Mouse (Mus musculus): ENCODE measurements at regions not wholly inside any gene's neighbourhood (a gene's known extent, or its start where the extent isn't known, plus 50 kb on each side); places are given as distances from the start of the nearest gene placed in this dataset.
A peak's percentile ranks its signal among the peaks of the same experiment; 100 is the strongest.

GRCm38 (mm10) chr8:76309200-76309599 is 590.0 kb upstream of the Nr3c2 start:
- peak; percentile 8 for DNase-seq (ENCODE audit: low read depth, low spot score)

DNA sequence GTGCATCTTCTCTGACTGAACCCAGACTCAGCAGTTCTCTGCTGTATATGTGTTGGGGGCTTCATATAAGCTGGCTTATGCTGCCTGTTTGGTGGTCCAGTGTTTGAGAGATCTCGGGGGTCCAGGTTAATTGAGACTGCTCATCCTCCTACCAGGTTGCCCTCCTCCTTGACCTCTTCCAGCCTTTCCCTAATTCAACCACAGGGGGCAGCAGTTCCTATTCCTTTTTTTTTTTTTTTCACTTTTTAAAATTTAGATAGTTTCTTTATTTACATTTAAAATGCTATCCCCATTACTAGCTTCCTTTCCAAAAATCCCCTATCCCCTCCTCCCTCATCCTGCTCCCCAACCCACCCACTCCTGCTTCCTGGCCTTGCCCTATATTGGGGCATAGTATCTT is 570.7 kb upstream of the Nr3c2 start:
- no peak for DNase-seq (ENCODE audit: low read depth, low spot score)

GRCm38 (mm10) chr8:76343072-76343471 is 556.2 kb upstream of the Nr3c2 start:
- DNase-seq (ENCODE audit: low read depth, low spot score) = no peak

DNA sequence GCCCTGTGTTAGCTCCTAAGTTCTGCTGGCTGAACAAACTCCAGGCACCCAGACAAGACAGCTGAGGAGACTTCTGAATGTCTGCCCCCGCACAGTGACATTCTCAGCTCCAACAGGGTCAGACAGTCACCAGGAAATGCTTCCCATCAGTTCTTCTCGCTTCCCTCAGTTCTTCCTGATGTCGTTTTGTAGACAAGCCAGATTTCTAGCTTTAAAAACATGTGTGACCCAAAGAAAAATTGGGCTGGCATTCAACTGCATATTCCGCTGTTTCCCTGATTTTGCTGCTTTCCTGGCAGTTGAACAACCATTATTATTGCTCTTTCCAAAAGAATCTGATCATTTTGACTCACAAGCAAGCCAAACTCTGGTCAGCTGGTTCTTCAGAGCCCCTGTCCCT is 553.1 kb upstream of the Nr3c2 start:
- peak; percentile 36 for DNase-seq (ENCODE audit: low read depth, low spot score)

- peak; percentile 16 for DNase-seq (ENCODE audit: low read depth, low spot score)
Measured at GRCm38 (mm10) chr8:76346832-76347231, 552.4 kb upstream of the Nr3c2 start.

DNA sequence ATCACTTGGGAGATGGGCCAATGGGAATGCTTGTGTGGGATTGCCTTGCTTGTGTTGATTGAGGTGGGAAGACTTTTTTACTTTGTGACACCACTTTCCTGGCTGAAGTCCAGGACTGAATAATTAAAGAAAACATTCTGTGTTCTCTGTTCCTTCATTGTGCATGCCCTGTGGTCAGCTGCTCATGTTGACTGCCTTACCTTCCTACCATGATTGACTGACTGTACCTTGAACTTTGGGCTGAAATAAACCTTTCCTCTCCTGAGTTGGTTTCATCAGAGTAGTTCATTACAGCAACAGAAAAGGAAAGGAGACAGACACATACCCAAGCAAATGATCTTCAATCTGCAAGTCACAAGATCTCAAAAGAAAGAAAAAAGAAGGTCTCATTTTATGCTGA is 524.9 kb upstream of the Nr3c2 start:
- DNase-seq (ENCODE audit: low read depth, low spot score) = no peak

GRCm38 (mm10) chr8:76377711-76378110 is 521.5 kb upstream of the Nr3c2 start:
- DNase-seq (ENCODE audit: low read depth, low spot score) = peak; percentile 30

DNA sequence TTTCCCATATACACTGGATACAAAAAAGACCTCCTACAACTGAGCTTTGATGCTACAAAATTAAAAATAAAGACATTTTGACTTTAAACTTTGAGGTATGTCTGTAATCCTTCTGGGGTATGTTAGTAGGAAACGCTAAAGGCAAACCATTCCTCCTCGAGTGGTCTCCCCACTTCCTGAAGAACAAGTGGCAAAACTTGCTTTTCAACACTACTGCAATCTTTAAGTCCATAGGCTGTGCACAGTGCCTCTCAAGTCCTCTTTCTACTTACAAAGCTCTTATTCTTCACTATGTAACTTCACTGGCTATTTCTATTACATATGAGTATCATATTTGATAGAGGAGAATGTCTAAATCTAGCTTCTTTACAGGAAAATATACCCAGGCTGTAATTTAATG is 517.6 kb upstream of the Nr3c2 start:
- DNase-seq (ENCODE audit: low read depth, low spot score) = no peak

GRCm38 (mm10) chr8:76383583-76384281 is 515.5 kb upstream of the Nr3c2 start:
- DNase-seq (ENCODE audit: low read depth, low spot score) = peak; percentile 19

- DNase-seq (ENCODE audit: low read depth, low spot score) = peak; percentile 52
Measured at GRCm38 (mm10) chr8:76384282-76384637, 515.0 kb upstream of the Nr3c2 start.

DNA sequence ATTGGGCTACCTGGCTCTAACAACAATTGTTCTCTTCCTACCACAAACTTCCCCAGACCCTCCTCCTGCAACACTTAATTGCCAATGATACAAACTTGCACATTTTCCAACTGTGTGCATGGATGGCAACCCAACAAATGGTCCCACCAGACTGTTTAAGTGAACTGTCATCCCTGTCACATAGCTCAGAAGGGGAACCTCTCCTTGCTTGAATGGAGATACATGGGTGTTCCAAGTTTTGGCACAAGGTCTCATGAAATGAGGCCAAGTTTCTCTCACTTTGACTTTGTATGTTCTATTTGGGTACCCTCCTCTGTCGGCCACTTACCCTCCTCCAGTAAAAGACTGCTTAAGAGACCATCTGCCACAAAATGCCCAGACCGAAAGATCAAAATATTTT is 507.2 kb upstream of the Nr3c2 start:
- no peak for DNase-seq (ENCODE audit: low read depth, low spot score)

DNA sequence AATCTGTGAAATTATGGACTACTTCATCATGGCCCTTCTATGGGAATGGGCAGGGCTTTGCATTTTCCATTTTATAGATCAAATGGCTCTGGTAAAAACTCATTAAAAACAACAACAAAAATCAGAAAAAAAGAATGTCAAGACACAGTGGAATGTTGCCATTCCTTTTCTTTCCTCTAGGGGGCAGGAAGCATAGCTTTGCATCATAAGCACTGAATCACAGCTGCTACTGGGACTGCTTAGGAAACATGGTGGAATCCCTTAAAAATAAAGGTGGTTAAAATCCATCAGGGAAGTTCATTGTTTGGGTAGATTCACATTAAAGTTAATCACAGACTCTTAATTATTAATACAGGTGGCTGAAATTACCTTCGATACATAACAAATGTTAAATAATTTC is 476.8 kb upstream of the Nr3c2 start:
- DNase-seq (ENCODE audit: low read depth, low spot score) = no peak

DNA sequence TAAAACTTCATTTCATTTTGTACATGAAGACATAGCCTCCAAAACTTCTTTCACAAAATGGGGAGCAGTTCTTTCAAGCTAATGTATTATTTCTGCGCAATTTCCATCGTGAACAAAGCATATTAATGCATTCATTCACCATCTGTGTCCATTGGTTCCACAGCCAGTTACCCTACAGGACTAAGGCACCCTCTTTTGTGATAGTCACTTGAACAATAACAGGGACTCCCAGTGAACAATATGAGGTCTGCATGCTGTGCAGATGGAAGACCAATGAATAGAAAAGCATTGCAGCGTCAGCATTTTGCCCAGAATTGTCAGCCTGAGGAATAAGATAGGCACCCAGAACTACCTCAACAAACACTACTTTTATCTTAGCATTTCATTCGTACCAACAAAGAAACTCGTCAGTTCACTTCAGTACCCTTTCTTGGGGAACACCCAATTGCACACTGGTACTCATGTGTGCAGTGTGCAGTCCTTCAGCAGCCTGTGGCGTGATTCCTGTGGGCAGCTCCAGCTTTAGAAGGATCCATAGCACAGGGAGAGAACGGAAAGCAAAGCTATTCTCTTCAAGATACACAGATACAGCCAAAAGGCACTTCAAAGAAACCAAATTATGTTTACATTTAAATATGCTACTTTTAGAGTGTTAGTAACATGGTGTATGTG is 476.2 kb upstream of the Nr3c2 start:
- DNase-seq (ENCODE audit: low read depth, low spot score) = no peak

DNA sequence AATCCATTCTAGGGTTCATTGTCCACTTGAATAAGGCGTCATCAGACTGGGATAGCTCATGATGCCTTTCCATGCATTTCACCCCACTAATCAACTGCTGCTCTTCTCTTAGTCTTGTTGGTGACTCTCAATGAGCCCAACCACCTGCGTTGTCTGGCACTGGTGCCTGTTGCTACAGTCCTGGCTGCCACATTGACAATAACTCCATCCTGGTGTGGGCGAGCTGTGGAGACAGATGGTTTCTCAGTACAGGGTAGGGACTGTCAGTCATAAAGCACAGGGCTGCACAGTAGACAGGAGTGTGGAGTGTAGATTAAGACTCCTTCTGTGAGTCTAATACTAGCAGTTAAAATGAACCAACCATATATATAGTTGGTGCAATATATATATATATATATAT is 469.4 kb upstream of the Nr3c2 start:
- DNase-seq (ENCODE audit: low read depth, low spot score) = peak; percentile 67

DNA sequence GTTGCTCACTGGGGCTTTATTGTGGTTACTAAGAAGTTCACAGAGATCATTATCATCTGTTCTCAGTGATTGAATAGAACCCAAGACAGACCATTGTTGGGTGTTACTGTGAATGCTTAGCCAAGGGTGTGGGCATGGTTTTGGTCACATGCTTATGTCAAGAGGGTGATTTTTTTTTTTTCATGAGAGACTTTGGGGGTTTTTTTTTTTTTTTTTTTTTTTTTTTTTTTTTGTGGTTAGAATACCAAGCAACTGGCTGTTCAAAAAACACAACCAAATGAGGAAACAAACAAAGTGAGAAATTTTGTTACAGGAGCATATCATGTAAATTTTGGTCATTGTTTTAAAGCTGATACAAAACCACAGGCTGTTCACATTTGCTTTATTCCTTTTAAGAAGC is 466.4 kb upstream of the Nr3c2 start:
- no peak for DNase-seq (ENCODE audit: low read depth, low spot score)

DNA sequence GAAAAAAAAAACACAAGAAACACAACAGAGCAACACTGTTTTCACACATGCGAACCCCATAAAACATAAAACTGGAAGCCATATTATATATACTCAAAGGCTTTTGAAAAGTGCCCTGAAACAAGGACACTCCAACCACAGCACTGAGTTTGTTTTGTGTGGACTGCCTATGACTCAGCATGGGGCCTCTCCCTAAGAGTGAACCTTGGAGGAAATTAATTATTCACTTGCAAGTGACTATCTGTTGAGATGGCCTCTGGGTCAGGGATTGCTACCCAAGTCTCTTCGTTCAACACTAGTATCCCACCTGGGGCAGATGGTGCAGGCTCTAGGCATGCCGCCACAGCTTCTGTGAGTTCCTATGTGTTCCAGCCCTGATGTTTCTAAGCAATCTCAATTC is 461.3 kb upstream of the Nr3c2 start:
- DNase-seq (ENCODE audit: low read depth, low spot score) = no peak

DNA sequence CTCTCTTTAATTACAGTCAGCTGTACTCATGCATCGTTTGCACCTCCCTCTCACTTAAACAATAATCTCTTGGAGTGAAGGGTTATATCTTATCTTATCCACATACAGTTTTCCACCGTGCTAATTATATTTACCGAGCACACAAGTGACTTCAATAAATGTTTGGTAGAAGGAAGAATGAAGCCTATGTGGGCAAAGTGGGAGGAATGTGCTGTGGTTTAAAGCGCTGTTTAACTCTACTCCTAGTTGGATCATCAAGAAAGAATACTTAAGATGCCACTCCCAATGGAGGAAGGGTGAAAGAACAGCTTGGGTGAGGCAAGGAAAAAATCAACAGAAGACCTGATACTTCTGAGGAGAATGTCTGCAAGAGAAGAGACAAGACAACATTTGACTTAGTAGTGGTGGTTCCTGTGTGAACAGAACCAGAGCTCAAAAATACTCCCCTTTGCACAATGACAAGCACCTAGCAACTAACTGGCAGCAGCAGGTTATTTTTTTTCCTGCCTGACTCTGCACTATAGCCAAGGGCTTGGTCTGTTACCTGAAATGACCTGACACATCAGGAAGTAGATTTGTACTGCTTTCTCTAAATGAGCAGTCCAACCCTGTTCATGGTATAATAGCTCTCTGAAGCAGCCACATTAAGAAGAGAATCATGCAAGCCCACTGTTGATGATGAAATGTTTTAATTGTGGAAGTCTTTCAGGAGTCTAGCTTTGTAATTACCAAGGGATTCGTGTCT is 424.6 kb upstream of the Nr3c2 start:
- DNase-seq (ENCODE audit: low read depth, low spot score) = no peak

DNA sequence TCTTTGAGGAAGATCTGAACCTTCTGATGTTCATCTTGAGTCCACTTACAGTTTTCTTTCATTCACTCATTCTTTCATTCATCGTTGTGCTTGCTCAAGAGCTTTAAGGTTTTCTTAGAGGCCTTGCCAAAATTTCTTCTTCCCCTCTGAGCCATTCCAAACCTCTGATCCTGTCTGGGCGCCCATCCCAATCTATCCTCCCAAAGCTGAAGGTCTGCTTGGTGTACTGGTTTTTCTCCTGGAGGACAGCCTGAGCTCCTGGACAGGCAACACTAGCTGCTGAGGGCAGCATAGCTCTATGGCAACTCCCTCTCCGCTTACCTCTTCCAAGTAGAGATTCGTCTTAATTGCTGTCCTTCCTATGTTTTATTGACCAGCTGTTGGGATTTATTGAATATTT is 420.3 kb upstream of the Nr3c2 start:
- no peak for DNase-seq (ENCODE audit: low read depth, low spot score)

DNA sequence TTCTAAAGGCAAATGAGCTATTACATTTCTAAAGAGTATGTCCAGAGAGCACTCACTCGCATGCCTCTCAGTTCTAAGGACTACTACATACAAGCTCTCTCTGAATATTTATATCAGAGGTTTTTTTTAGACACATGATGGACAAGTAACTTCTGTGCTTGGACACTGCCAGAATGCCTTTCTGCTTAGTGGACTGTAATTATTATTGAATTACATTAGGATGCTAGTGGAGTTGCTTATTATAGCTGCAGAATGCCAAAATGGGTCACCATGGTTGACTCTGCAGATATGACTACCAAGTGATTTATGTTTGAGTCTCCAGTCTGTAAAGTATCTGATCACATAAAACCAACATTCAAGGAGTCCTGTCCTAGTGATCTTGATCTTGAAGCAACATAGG is 395.6 kb upstream of the Nr3c2 start:
- no peak for DNase-seq (ENCODE audit: low read depth, low spot score)

DNA sequence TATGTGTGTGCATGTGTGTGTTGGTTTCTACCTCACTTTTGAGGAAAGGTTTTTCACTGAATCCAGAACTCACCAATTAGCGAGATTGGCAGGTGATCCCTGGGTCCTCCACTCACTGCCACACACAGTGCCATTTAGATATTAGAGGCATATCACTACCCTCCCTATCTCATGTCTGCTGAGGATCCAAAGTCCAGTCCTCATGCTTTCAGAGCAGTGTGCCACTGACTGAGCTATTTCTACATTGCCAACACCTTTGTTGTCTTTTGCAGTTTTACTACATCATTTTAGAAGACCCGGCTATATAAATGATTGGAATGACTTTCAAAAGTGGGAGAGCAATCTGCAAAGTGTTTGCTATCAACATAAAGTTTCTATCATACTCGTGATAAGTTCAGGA is 392.0 kb upstream of the Nr3c2 start:
- no peak for DNase-seq (ENCODE audit: low read depth, low spot score)

- no peak for DNase-seq (ENCODE audit: low read depth, low spot score)
Measured at GRCm38 (mm10) chr8:76509201-76509600, 390.0 kb upstream of the Nr3c2 start.

- DNase-seq (ENCODE audit: low read depth, low spot score) = no peak
Measured at GRCm38 (mm10) chr8:76514132-76514531, 385.1 kb upstream of the Nr3c2 start.
